Mouse (Mus musculus): ENCODE measurements around the gene Lgals4. TPM values are rescaled to one million over a fixed set of nuclear protein-coding genes. Genes with fewer than 3 reads are reported as not detected.

Lgals4 gene
- total RNA-seq, 2 experiments from 2014 or later, result 17.8 to 20.8 TPM

DNA sequence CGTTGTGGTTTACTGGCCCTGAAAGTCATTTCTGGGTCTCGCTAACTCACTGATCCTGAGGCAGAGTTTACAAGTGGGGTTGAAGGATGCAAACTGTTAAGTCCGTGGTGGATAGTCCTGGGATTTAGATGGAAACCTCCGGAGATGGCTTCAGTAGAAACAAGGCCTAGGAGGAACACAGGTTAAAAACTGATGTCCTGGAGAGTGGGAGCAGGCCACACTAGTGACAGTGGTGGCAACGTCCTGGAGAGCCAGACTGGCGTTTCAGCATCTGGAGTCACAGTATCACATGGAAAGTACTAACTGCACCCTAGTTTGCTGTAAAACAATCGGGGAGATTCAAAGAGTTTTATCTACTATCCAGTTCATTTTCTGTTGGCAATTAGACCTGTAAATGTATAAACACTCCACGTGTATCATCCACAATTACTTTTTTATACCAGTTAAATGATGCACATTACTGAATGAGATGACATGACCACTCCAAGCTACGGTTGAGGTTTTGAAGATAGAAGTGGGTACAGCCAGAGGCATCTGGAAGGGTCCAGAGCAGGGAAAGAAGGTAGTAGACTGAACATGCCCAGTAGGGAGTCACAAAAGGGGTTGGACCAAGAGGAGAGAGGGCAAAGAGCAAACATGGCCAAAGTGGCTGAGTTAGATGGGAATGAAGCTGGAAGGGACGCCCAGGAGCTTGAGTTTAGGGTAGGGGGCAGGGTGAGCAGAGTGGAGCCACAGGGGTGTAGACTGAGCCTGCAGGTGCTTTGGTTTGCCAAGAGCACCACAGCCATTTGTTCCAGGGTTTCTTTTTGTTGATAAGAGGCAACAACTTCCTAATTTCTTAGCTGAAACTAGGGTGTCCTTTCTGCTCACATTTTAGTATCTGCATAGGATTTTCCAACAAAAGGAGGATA, 10.4 kb upstream of the Lgals4 start:
- peak; percentile 32 for DNase-seq

DNA sequence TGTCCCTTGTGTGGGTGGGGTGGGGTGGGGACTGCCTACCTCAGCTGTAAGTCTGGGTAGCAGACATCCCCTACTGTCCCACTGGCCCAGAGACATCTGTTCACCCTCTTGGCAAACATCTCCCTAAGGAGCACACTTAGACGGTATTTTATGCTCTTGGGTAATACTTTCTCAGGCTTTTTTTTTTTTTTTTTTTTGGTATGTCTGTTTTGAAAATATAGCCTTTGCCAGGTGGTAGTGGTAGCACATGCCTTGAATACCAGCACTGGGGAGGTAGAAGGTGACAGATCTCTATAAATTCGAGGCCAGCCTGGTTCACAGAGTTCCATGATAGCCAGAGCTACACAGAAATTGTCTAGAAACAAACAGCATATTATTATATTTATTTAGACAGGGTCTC, 9.7 kb upstream of the Lgals4 start:
- no peak for DNase-seq

DNA sequence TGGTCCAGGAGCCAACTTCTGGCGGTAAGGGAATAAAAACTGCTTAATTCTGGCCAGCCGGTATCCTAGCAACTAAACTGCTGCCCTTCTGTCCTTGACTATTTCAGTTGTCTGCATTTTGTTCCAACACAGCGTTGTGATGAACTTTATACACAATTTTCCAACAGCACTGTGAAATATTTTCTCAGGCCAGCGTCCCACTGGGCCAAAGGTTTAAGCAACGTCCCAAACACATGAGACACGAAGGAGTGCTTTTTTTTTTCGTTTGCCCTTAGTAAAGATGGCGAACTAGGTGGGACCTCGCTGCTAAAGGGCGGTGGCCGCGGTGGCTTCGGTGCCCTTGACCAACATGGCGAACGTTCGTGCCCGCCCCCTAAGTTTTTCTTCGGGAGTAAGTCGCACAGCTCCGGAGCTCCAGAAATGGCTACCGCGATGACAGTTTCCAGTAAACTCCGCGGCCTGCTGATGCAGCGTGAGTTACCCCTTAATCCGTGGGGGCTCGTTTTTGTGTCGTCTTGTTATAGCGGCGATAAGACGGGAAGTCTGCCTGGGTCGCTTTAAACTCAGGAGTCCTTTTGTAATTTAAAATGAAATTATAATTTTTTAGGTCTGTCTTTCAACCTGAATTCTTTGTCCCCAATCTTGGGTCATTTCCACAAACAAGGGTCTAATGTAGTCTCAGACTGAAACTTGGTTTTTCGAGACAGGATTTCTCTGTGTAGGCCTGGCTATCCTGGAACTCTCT, 8.5 kb upstream of the Lgals4 start, which contains the start of gene Ech1:
TSS of gene Ech1 (plus strand) at position 277 of the 745 bp plus-strand sequence.
- DNase-seq, result peak; percentile 94

- peak; percentile 50 for DNase-seq
These were observed 7.8 kb upstream of the Lgals4 start for GRCm38 (mm10) chr7:28825686-28826401.

- no peak for DNase-seq
These were observed 7.3 kb upstream of the Lgals4 start for GRCm38 (mm10) chr7:28826402-28826772.

DNA sequence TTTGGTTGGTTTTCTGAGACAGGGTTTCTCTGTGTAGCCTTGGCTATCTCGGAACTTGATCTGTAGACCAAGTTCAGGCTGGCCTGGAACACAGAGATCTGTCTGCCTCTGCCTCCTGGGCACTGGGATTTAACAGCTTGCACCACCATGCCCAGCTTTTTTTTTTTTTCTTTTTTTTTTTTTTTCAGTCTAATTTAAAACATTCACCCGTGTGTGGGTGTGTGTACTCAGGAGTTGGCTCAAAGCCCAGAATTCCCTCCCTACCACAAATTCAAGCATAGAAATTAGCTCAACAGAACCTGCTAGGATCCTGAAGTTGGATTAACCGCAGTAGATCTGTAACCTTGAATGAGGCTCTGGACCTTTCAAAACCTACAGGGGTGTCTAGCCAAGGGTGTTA, 6.3 kb upstream of the Lgals4 start:
- peak; percentile 62 for DNase-seq

GRCm38 (mm10) chr7:28829821-28830220, 3.8 kb upstream of the Lgals4 start:
- DNase-seq, result peak; percentile 58

DNA sequence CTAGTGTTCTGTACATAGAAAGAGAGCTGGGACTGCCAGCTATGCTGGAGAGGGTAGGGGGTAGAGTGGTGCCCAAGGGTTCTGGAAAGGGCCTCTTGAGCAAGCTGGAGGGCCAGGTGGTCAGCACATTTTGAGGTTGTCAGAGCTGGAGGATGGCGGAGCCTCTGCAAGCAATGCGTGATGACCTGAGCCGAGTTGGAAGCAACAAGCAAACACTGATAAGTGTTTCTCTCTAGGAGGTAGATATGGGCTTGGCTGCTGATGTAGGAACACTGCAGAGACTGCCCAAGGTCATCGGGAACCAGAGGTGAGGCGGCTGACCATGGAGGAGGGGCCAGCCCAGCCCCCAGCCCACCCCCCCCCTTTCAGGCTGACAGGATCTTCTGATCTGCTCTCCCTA, 2.7 kb upstream of the Lgals4 start:
- peak; percentile 26 for DNase-seq

DNA sequence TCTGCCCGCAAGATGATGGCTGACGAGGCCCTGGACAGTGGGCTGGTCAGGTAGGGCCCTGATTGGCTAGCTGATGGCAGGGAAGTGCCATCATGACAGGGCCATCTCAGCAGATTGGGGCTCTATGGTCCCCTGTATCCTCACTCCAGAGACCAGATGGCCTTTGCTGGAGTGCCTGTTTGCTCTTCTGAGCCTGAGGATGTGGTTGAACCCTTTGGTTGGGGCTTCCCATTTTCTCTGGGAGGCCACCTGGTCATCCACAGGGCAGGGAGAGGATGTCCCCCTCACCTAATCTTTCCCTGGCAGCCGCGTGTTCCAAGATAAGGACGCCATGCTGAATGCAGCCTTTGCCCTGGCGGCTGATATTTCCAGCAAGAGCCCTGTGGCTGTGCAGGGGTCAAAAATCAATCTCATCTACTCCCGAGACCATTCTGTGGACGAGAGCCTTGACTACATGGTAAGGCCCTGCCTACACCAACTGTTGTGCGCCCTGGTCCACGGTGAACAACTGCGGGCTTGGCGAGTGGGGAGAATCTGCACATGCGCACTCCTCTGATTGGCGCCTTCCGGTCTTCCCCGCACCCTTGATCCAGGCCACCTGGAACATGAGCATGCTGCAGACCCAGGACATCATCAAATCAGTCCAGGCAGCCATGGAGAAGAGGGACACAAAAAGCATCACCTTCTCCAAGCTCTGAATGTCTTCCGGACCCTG, 2.1 kb upstream of the Lgals4 start:
- no peak for DNase-seq

DNA sequence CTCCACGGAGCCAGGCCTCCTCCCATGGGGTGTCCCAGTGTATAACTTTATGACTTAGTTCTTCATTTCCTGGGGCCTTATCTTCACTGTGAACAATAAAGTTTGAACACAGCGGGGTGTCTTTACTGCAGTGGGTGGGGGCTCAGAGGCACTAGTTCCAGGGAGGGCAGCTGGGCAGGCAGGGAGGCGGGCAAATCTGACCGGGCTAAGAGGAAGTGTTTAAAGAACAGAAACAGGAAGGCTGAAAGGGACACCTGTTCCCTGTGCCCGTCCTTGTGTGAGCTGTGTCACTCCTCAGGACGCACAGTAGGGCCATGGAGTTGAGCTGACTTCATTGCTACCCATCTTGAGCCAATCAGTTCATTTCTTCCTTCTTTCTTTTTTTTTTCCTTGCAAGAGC, 1.5 kb upstream of the Lgals4 start:
- DNase-seq, result no peak

- DNase-seq, result no peak
These were observed 3.3 kb downstream of the Lgals4 start for GRCm38 (mm10) chr7:28836936-28837335.

DNA sequence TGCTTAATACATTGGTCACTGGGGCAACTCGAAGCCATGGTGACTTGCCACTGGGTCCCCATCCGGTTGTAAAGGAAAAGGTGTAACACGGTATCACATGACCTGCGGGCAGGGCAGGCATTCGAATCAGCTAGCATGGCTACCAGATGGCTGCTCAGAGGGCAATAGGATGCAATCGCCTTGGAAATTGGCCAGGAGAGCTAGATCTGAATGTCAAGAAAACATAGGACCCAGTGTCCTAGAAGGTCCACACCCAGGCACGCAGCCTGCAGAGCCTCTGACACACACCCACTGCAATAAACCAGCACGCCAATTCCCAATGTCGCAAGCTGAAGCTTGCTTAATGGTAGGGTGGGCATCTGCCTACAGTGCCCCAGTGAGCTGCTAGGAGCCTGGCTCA, 4.7 kb downstream of the Lgals4 start:
- DNase-seq, result no peak

- DNase-seq, result no peak
These were observed 13.6 kb downstream of the Lgals4 start for GRCm38 (mm10) chr7:28847273-28847672.

GRCm38 (mm10) chr7:28849700-28850236, 16.1 kb downstream of the Lgals4 start:
- no peak for DNase-seq

DNA sequence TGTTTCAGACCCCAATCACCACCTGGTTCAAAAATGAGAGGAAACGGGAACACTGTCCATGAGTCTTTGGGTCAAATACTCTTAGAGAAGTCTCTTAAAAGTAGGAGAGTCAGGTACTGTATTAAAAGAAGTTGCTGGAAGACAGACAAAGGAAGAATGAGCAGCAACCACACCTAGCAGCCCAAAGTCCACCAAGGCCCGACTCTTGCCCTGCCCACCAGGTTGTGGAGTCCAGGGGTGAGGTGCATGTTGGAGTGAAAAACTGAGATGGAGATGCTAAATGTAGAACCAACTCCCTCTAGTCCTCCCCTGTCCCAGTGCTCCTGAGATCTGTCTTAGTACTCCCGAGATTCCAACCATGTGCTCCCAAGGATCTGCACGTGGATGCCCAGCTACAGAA, 17.0 kb downstream of the Lgals4 start:
- DNase-seq, result no peak

DNA sequence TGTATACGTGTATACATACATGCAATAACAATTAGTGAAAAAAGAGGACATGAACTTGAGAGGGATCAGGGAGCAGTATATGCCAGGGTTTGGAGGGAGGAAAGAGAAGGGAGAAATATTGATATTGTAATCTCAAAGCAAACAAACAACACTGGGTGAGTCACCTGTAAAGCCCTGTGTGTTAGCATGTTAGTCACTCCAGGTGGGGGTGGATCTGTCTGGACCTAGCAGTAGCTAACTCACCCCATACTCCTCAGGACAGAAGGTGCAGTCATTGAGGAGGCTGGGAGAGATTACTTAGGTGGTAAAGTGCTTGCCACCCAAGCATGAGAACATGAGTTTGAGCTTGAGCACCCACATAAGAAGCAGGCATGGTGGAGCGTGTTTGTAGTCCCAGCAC, 26.3 kb downstream of the Lgals4 start:
- DNase-seq, result no peak

DNA sequence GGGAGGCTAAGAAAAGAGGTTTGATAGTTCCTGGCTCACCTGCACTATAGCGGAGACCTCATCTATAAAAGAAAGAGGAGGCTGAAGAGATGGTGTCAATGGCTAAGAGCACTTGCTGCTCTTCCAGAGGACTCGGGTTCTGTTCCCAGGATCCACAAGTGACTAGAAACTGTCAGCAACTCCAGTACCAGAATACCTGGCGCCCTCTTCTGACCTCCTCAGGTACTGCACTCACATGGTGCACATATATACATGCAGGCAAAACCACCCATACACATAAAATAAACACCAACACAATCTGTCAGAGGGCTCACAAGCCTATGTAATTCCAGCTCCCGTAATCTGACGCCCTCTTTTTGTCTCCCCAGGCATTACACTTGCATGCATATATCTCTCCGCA, 27.2 kb downstream of the Lgals4 start:
- DNase-seq, result no peak

GRCm38 (mm10) chr7:28862817-28863499, 29.3 kb downstream of the Lgals4 start:
- DNase-seq, result peak; percentile 14

- DNase-seq, result no peak
These were observed 29.9 kb downstream of the Lgals4 start, which contains the start of gene Lgals7 for GRCm38 (mm10) chr7:28863540-28863939. Gene Lgals7, plus strand, starts transcription at chr7:28863853.

DNA sequence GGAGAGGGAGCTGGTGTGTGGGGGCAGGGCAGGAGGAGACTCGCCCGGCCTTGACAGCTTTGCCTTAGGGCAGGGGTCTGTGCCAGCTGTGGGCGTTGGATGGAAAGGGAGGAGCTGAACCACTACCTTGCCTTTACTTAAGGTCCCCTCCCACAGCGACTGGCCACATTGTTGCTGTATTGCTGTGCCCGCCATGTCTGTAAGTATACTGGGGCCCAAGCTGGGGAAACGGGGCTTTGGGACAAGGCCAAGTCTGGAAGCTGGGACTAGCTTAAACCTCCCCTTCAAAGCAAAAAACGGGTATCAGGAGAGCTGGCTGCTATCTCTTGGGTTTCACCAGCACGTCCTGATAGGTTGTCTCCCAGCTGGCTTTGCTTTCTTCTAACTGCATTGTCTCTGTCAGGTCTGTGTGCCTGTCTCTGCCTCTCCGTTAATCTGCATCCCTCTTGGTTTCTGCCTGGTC, 30.7 kb downstream of the Lgals4 start:
- peak; percentile 17 for DNase-seq
